Mouse (Mus musculus) midbrain, embryonic 14.5 days (tissue): ENCODE measurements around the gene Slc12a8. TPM values are rescaled to one million over a fixed set of nuclear protein-coding genes. Genes with fewer than 3 reads are reported as not detected.

Experiments
- ATAC-seq: fragments of 200-750 bp; cut with Nextera tagmentation; 2 replicates; pipeline ENCODE4 v1.8.0; 2017; ENCODE audit warnings: moderate number of reproducible peaks, moderate library complexity; ENCODE audit not compliant: low FRiP score, low TSS enrichment
- DNase-seq: peaks from one replicate; pipeline ENCODE4 v3.0.0-alpha.2; 2015
- H3K27ac ChIP-seq: fragments of 300-500 bp; sonication (generic); replicated peaks from 2 replicates; pipeline ENCODE4 v1.5.1; 2014; ENCODE audit warnings: mild to moderate bottlenecking, low read depth, low read length, moderate library complexity
- H3K27me3 ChIP-seq: fragments of 300-500 bp; sonication (generic); 2 replicates; pipeline ENCODE4 v1.6.1; 2014; ENCODE audit warnings: low read length, control low read depth, mixed read lengths; ENCODE audit not compliant: control insufficient read depth, insufficient read depth
- H3K36me3 ChIP-seq: fragments of 300-500 bp; sonication (generic); 2 replicates; pipeline ENCODE4 v1.6.1; 2014; ENCODE audit warnings: low read length, control low read depth; ENCODE audit not compliant: control insufficient read depth, insufficient read depth
- H3K4me1 ChIP-seq: fragments of 300-500 bp; sonication (generic); 2 replicates; pipeline ENCODE4 v1.6.1; 2014; ENCODE audit warnings: mild to moderate bottlenecking, antibody characterized with exemption, low read length, control low read depth; ENCODE audit not compliant: control insufficient read depth, insufficient read depth
- H3K4me2 ChIP-seq: fragments of 300-500 bp; sonication (generic); 2 replicates; pipeline ENCODE4 v1.6.1; 2014; ENCODE audit warnings: mild to moderate bottlenecking, low read length, moderate library complexity
- H3K4me3 ChIP-seq: fragments of 300-500 bp; sonication (generic); replicated peaks from 2 replicates; pipeline ENCODE4 v1.5.1; 2014; ENCODE audit warnings: low read depth, low read length
- H3K9ac ChIP-seq: fragments of 300-500 bp; sonication (generic); replicated peaks from 2 replicates; pipeline ENCODE4 v1.6.1; 2014; ENCODE audit warnings: mild to moderate bottlenecking, low read length, moderate library complexity
- H3K9me3 ChIP-seq: fragments of 300-500 bp; sonication (generic); 2 replicates; pipeline ENCODE4 v1.6.1; 2016; ENCODE audit warnings: low read length, control low read depth, mixed read lengths; ENCODE audit not compliant: control insufficient read depth
- WGBS: fragments of 180-500 bp; shearing (Covaris S2); extraction: QIAGEN DNeasy Blood & Tissue Kit; methylation state at CpG from one replicate; pipeline ENCODE4 v1.1.7; 2014; 5-methylcytosine and 5-hydroxymethylcytosine counted together
- polyA plus RNA-seq: library from polyadenylated mRNA; unstranded; fragments of >200 nt; fragmentation: Nextera tagmentation; extraction: Ambion mirVana; gene quantifications from 2 replicates; pipeline ENCODE4 v1.2.1, GENCODE M21; 2014

Slc12a8 gene
- polyA plus RNA-seq, 1 experiment from 2014 or later: 0.80 TPM

GRCm38 (mm10) chr16:33675151-33675847, 158.2 kb downstream of the Slc12a8 start:
- no peak overlapping the region for H3K4me3 ChIP-seq
- ATAC-seq (no peak), DNase-seq (no peak)
- H3K27ac ChIP-seq: no peak overlapping the region
- no peaks in the 10 kb centered on the region for H3K36me3 ChIP-seq
- WGBS: 94% methylated on average over 10 of the region's 10 CpGs
- H3K4me1 ChIP-seq: no peaks in the 10 kb centered on the region
- H3K27me3 ChIP-seq: no peaks in the 10 kb centered on the region
- H3K9me3 ChIP-seq: no peaks in the 10 kb centered on the region
- H3K9ac ChIP-seq: no peak overlapping the region
- H3K4me2 ChIP-seq: no peak overlapping the region

- no peak overlapping the region for H3K4me3 ChIP-seq
- H3K9ac ChIP-seq: no peak overlapping the region
- H3K36me3 ChIP-seq: no peaks in the 10 kb centered on the region
- WGBS: 87% methylated on average over 3 of the region's 3 CpGs
- ATAC-seq: no peak
- no peak overlapping the region for H3K4me2 ChIP-seq
- H3K27me3 ChIP-seq: no peaks in the 10 kb centered on the region
- DNase-seq: no peak
- no peaks in the 10 kb centered on the region for H3K9me3 ChIP-seq
- H3K4me1 ChIP-seq: peaks cover 2% of the 10 kb centered on the region; the same call in 1 of the 2 replicates
- H3K27ac ChIP-seq: no peak overlapping the region
Observed at GRCm38 (mm10) chr16:33675848-33676184, 158.7 kb downstream of the Slc12a8 start.

DNA sequence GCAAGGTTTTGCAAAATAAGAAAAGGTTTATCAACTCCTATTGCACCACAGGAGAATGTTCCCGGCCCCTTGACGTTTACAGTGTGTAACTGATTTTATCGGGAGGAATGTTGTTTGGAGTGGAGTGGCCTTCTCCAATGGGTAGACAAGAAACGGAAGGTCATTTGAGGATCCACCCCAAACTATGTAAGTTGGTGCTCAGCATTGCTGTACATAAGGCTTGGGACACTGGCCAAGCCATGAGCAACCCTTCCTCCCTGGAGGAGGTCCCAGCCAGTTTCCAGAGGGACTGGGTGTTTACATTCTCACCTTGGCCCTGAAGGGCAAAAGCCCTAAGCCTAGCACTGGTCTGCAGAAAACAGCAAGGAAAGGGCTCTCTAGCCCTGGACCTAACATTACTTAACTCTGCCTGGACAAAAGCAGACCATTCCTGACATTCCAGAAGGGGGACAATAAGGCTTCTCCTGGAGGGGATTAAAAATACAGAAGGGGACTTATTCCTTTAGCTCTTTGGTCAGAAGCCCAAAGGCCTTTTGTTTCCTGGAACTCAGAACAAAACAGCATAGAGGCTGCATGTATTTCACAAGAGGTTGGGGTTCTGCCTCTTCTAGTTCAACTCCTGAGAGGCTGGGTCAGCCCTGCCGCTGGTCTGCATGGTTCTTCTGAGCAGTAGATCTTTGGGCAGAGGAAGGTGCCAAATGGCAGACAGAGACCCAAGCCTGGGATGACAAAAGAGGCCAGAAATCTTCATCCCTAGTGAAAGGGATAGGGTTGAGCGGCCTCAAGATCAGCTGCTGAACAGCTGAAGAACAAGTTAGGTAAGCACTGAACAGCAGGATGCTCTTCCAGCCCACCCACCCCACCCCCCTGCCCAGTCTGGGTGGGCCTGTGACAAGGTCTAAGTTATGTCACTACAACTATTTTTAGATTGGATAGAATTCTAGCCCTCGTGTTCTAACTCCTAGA, 159.5 kb downstream of the Slc12a8 start:
- no peak for DNase-seq
- Histone ChIP-seq H3K27ac (no peak overlapping the region), H3K4me1 (peaks cover 5% of the 10 kb centered on the region; the same call in 1 of the 2 replicates), H3K27me3 (no peaks in the 10 kb centered on the region), H3K36me3 (no peaks in the 10 kb centered on the region), H3K9me3 (no peaks in the 10 kb centered on the region), H3K9ac (no peak overlapping the region), H3K4me2 (no peak overlapping the region), H3K4me3 (no peak overlapping the region)
- ATAC-seq: no peak
- whole genome bisulfite sequencing: 79% methylated on average over 7 of the region's 7 CpGs

DNA sequence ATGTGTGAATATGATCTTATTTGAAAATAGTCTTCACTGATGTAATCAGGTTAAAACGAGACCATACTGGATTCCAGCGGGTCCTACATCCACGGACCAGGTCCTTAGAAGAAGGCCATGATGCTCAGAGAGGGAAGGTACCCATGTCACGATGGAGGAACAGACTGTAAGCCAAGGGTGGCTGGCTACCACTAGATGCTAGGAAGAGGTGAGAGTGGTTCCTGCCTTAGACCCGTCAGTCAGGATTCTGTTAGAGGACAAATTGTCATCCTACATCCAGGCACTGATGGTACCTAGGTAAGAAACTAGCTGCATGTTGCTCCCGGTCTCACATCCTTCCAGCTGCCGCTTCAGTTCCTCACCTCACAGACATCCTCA, 160.2 kb downstream of the Slc12a8 start:
- ATAC-seq (no peak), DNase-seq (no peak)
- Histone ChIP-seq H3K27me3 (no peaks in the 10 kb centered on the region), H3K4me3 (no peak overlapping the region), H3K4me1 (peaks cover 5% of the 10 kb centered on the region; the same call in 1 of the 2 replicates), H3K4me2 (no peak overlapping the region), H3K36me3 (no peaks in the 10 kb centered on the region), H3K9me3 (no peaks in the 10 kb centered on the region), H3K27ac (no peak overlapping the region), H3K9ac (no peak overlapping the region)
- 94% methylated on average over 7 of the region's 7 CpGs for WGBS

GRCm38 (mm10) chr16:33677901-33678300, 160.8 kb downstream of the Slc12a8 start:
- Histone ChIP-seq H3K4me2 (no peak overlapping the region), H3K4me1 (peaks cover 5% of the 10 kb centered on the region; the same call in 1 of the 2 replicates), H3K4me3 (no peak overlapping the region), H3K9me3 (no peaks in the 10 kb centered on the region), H3K27ac (no peak overlapping the region), H3K36me3 (no peaks in the 10 kb centered on the region), H3K27me3 (no peaks in the 10 kb centered on the region), H3K9ac (no peak overlapping the region)
- WGBS: 91% methylated on average over 5 of the region's 5 CpGs
- ATAC-seq (no peak), DNase-seq (no peak)

- ATAC-seq: no peak
- H3K27ac ChIP-seq: no peak overlapping the region
- 90% methylated on average over 7 of the region's 7 CpGs for WGBS
Observed at GRCm38 (mm10) chr16:33680271-33680670, 163.1 kb downstream of the Slc12a8 start.

DNA sequence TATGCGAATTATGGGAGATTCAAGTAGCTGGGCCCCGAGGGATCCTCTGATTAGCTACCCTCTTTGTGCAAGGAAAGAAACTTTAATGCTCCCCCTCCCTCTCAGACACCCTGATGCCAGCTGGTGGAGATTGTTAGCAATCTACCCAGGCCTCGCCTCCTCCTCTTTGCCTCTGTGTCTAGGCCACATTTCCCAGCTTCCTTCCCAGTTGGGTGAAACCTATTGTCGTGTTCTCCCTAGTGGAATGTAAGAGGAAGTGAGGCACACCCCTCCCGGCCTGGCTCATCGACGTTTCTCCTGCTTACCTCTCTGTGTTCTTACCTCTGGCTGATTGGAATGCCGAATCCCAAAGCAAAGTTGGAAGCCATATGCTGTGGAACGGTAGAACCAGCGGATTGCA, 163.7 kb downstream of the Slc12a8 start:
- Histone ChIP-seq H3K4me1 (peaks cover 9% of the 10 kb centered on the region), H3K9ac (no peak overlapping the region), H3K36me3 (no peaks in the 10 kb centered on the region), H3K27me3 (no peaks in the 10 kb centered on the region), H3K9me3 (no peaks in the 10 kb centered on the region), H3K27ac (no peak overlapping the region), H3K4me3 (no peak overlapping the region), H3K4me2 (no peak overlapping the region)
- ATAC-seq: no peak
- WGBS: 51% methylated on average over 10 of the region's 10 CpGs
- no peak for DNase-seq

More at GRCm38 (mm10) chr16:33680271-33680670, 163.1 kb downstream of the Slc12a8 start:
- H3K4me2 ChIP-seq: no peak overlapping the region
- peaks cover 9% of the 10 kb centered on the region; the same call in 1 of the 2 replicates for H3K4me1 ChIP-seq
- no peaks in the 10 kb centered on the region for H3K27me3 ChIP-seq
- no peak overlapping the region for H3K4me3 ChIP-seq
- H3K9ac ChIP-seq: no peak overlapping the region
- H3K36me3 ChIP-seq: no peaks in the 10 kb centered on the region
- DNase-seq: no peak
- no peaks in the 10 kb centered on the region for H3K9me3 ChIP-seq

- DNase-seq (no peak), ATAC-seq (no peak)
- no peak overlapping the region for H3K4me2 ChIP-seq
Observed at GRCm38 (mm10) chr16:33681661-33682060, 164.5 kb downstream of the Slc12a8 start.

More at GRCm38 (mm10) chr16:33681661-33682060, 164.5 kb downstream of the Slc12a8 start:
- no peak overlapping the region for H3K9ac ChIP-seq
- no peaks in the 10 kb centered on the region for H3K9me3 ChIP-seq
- H3K36me3 ChIP-seq: no peaks in the 10 kb centered on the region
- H3K4me1 ChIP-seq: peaks cover 13% of the 10 kb centered on the region
- H3K4me3 ChIP-seq: no peak overlapping the region
- no peak overlapping the region for H3K27ac ChIP-seq
- no peaks in the 10 kb centered on the region for H3K27me3 ChIP-seq
